Mouse (Mus musculus): ENCODE data around the gene Pfkm. TPM values are rescaled to one million over a fixed set of nuclear protein-coding genes. Genes with fewer than 3 reads are reported as not detected.

Pfkm gene
- 10 to 100 TPM in 1 of 2 experiments, 1 to 10 TPM in 1; 5.3 to 14.1 TPM for total RNA-seq (2023)

GRCm38 (mm10) chr15:98092372-98093120, at the start of gene Pfkm:
TSS of gene Pfkm (plus strand) at chr15:98092589.

GRCm38 (mm10) chr15:98093121-98094011, 977 bp downstream of the Pfkm start, which contains the start of gene Senp1:
TSS of gene Senp1 (minus strand) at chr15:98093744.

GRCm38 (mm10) chr15:98165525-98165924, 73.1 kb downstream of the Pfkm start, which contains the start of gene Asb8:
TSS of gene Asb8 (minus strand) at chr15:98165625.

GRCm38 (mm10) chr15:98166963-98167644, 74.7 kb downstream of the Pfkm start, which contains the start of gene Ccdc184:
TSS of gene Ccdc184 (plus strand) at chr15:98167158.

Other genes starting within 250 kb of the Pfkm start
- gene Hdac7, start 248.1 kb upstream of the Pfkm start, total RNA-seq (2023), result 10 to 100 TPM; 16.3 to 24.7 TPM
- gene Vdr, start 182.0 kb upstream of the Pfkm start, total RNA-seq (2023), result 1 to 10 TPM; 1.1 to 1.2 TPM
- gene Tmem106c, start 128.4 kb upstream of the Pfkm start, total RNA-seq (2023), result 10 to 100 TPM; 10.2 to 13.6 TPM
- 1 to 10 TPM in 1 of 2 experiments, under 1 TPM in 1; 0.66 to 1.5 TPM for gene Col2a1, start 87.9 kb upstream of the Pfkm start, total RNA-seq (2023)
- gene Senp1, start 1.2 kb downstream of the Pfkm start, total RNA-seq (2023), result 10 to 100 TPM; 34.0 to 34.8 TPM
- gene Asb8, start 73.0 kb downstream of the Pfkm start, total RNA-seq (2023), result 10 to 100 TPM; 19.5 to 20.7 TPM
- gene Ccdc184, start 74.6 kb downstream of the Pfkm start, total RNA-seq (2023), result not detected
- gene Olfr288, start 103.0 kb downstream of the Pfkm start, total RNA-seq (2023), result not detected
- gene Gm44579, start 128.4 kb downstream of the Pfkm start, total RNA-seq (2023), result not detected
- gene Olfr287, start 128.5 kb downstream of the Pfkm start, total RNA-seq (2023), result not detected
- gene Olfr286, start 141.9 kb downstream of the Pfkm start, total RNA-seq (2023), result not detected
- not detected for gene H1fnt, start 164.7 kb downstream of the Pfkm start, total RNA-seq (2023)
- gene Zfp641, start 203.6 kb downstream of the Pfkm start, total RNA-seq (2023), result not detected
- not detected for gene Olfr285, start 224.8 kb downstream of the Pfkm start, total RNA-seq (2023)
- not detected for gene Olfr284, start 248.4 kb downstream of the Pfkm start, total RNA-seq (2023)

All from neutrophil, adult 59 days (primary cell).